Mouse (Mus musculus): Measurements from ENCODE around the gene Map3k3. TPM values are rescaled to one million over a fixed set of nuclear protein-coding genes. Genes with fewer than 3 reads are reported as not detected.
"Not testable (repeated sequence)": the region's sequence is repeated elsewhere in the genome, so short reads cannot be mapped to it uniquely, and the experiment has no call there.

Map3k3 gene
- polyA plus RNA-seq, 1 experiment from 2014 or later = 20.7 TPM

DNA sequence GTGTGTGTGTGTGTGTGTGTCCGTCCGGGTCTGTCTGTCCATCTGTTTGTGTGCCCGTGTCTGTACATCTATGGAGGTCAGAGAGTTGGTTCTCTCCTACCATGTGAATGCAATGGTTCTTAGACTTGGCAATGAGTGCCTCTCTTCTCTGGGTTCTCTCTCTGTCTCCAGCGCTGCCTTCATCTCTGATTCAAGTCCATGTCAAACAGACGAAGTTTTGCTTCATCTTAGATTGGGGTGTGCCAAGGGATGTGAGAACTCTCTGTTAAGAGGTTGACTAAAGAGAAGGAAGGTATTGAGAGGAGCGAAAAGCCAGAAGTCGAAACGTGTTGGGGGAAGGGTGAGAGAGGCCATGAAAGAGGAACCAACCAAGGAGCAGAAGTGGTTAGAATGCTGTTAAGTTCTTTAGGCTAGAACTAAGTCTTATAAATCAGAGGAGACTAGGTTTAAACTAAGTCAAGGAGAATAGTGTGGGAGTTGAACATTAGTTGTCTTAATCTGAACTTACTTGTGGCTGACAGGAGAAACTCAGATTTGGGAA, 21.7 kb downstream of the Map3k3 start:
- Histone ChIP-seq H3K27ac (ENCODE audit: low read length) (no peak overlapping the region), H3K4me2 (replicated peaks; ENCODE audit: low read depth, low read length) (no peak overlapping the region), H3K36me3 (ENCODE audit: control insufficient read depth, insufficient read depth, low read length) (peaks cover 2% of the 10 kb centered on the region; the same call in 1 of the 2 replicates), H3K4me3 (ENCODE audit: low read depth, low read length) (no peak overlapping the region), H3K9me3 (ENCODE audit: control insufficient read depth, low read depth, low read length) (no peaks in the 10 kb centered on the region), H3K27me3 (ENCODE audit: control insufficient read depth, insufficient read depth, low read length) (no peaks in the 10 kb centered on the region), H3K4me1 (ENCODE audit: control insufficient read depth, insufficient read depth, low read length) (no peaks in the 10 kb centered on the region), H3K9ac (replicated peaks; ENCODE audit: low read depth, low read length) (no peak overlapping the region)
- WGBS = 77% methylated on average over 8 of the region's 8 CpGs
- ATAC-seq (ENCODE audit: insufficient number of reproducible peaks, insufficient read depth, low FRiP score, low read depth) = no peak

DNA sequence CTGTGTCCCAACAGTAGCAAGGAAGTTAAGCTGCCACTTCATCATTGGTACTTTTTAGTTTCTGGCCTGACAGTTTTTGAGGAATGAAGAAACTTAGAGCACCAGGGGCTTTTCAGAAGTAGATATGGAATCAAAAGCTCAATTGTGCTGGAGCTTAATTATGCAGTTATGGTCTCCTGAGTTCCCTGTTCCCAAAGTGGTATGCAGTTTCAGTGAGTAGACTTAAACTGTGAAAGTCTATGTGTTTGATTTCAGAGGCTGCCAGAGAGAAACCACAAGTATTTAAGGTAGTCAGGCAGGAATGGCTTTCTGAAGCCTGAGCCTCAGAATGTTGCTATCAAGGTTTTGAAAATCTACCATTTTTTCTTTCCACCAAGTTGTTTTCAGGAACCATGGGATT, 27.3 kb downstream of the Map3k3 start:
- ATAC-seq (ENCODE audit: insufficient number of reproducible peaks, insufficient read depth, low FRiP score, low read depth) = no peak
- H3K27me3 ChIP-seq (ENCODE audit: control insufficient read depth, insufficient read depth, low read length) = no peaks in the 10 kb centered on the region
- H3K9me3 ChIP-seq (ENCODE audit: control insufficient read depth, low read depth, low read length) = no peaks in the 10 kb centered on the region
- H3K9ac ChIP-seq (replicated peaks; ENCODE audit: low read depth, low read length) = no peak overlapping the region
- H3K36me3 ChIP-seq (ENCODE audit: control insufficient read depth, insufficient read depth, low read length) = peaks cover 21% of the 10 kb centered on the region
- H3K27ac ChIP-seq (ENCODE audit: low read length) = no peak overlapping the region
- no peak overlapping the region for H3K4me3 ChIP-seq (ENCODE audit: low read depth, low read length)
- H3K4me2 ChIP-seq (replicated peaks; ENCODE audit: low read depth, low read length) = no peak overlapping the region
- H3K4me1 ChIP-seq (ENCODE audit: control insufficient read depth, insufficient read depth, low read length) = no peaks in the 10 kb centered on the region

DNA sequence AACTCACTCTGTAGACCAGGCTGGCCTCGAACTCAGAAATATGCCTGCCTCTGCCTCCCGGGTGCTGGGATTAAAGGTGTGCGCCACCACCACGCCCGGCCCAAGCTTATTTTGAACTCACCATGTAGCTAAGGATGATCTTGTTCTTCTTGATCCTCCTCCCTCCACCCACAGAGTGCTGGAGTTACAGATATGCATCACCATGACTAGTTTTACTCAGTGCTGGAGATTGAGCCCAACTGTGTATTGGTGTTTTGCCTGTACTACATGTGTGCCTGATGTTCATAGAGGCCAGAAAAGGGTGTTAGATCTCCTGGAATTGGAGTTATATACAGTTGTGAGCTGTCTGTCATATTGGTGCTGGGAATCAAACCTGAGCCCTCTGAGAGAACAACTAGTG, 37.8 kb downstream of the Map3k3 start:
- no peak overlapping the region for H3K4me3 ChIP-seq (ENCODE audit: low read depth, low read length)
- peaks cover 32% of the 10 kb centered on the region for H3K36me3 ChIP-seq (ENCODE audit: control insufficient read depth, insufficient read depth, low read length)
- ATAC-seq (ENCODE audit: insufficient number of reproducible peaks, insufficient read depth, low FRiP score, low read depth) = no peak
- no peak overlapping the region for H3K9ac ChIP-seq (replicated peaks; ENCODE audit: low read depth, low read length)
- no peaks in the 10 kb centered on the region for H3K4me1 ChIP-seq (ENCODE audit: control insufficient read depth, insufficient read depth, low read length)
- WGBS = 95% methylated on average over 5 of the region's 5 CpGs
- H3K27me3 ChIP-seq (ENCODE audit: control insufficient read depth, insufficient read depth, low read length) = no peaks in the 10 kb centered on the region
- no peaks in the 10 kb centered on the region for H3K9me3 ChIP-seq (ENCODE audit: control insufficient read depth, low read depth, low read length)
- H3K4me2 ChIP-seq (replicated peaks; ENCODE audit: low read depth, low read length) = no peak overlapping the region
- H3K27ac ChIP-seq (ENCODE audit: low read length) = no peak overlapping the region

DNA sequence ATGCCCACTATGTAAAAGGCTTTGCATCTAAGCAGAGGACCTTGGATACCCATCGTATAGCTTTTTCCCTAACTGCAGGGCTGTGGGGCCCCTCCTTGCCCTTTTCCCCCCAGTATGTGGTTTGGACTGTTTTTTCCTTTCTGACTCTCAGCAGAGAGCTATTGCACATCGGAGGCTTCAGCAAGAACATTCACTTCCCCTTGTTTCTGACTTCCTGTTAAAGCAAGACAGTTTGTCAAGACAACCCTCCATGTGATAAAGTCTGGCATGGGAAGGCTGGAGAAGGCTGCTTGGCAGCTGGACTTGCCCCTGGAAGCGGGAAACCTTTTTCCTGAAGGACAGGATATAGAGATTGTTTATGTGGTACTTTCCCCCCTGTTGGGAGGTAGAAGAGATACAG, 38.3 kb downstream of the Map3k3 start:
- Histone ChIP-seq H3K4me3 (ENCODE audit: low read depth, low read length) (no peak overlapping the region), H3K4me2 (replicated peaks; ENCODE audit: low read depth, low read length) (no peak overlapping the region), H3K27me3 (ENCODE audit: control insufficient read depth, insufficient read depth, low read length) (no peaks in the 10 kb centered on the region), H3K9ac (replicated peaks; ENCODE audit: low read depth, low read length) (no peak overlapping the region), H3K27ac (ENCODE audit: low read length) (no peak overlapping the region), H3K4me1 (ENCODE audit: control insufficient read depth, insufficient read depth, low read length) (no peaks in the 10 kb centered on the region), H3K36me3 (ENCODE audit: control insufficient read depth, insufficient read depth, low read length) (peaks cover 28% of the 10 kb centered on the region), H3K9me3 (ENCODE audit: control insufficient read depth, low read depth, low read length) (no peaks in the 10 kb centered on the region)
- 80% methylated on average over 3 of the region's 3 CpGs for WGBS
- no peak for ATAC-seq (ENCODE audit: insufficient number of reproducible peaks, insufficient read depth, low FRiP score, low read depth)

DNA sequence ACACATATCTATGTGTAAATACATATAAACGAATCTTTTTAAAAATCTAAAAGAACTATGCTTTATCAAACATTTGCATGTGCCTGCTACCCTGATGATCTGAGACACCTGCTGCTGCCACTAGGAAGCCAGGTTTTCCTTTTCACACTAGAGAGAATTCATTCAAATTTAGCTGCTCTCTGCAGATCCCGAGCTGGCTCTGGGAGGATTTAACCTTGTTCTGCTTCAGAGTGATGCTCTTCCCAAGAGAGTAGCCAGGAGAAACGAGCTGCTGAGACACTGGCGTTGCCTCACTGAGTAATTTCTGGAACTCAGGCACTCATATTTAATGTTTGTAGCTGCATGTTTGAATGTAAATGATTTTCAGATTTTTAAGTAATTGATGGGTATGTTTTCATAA, 40.4 kb downstream of the Map3k3 start:
- WGBS = 63% methylated on average over 4 of the region's 4 CpGs

DNA sequence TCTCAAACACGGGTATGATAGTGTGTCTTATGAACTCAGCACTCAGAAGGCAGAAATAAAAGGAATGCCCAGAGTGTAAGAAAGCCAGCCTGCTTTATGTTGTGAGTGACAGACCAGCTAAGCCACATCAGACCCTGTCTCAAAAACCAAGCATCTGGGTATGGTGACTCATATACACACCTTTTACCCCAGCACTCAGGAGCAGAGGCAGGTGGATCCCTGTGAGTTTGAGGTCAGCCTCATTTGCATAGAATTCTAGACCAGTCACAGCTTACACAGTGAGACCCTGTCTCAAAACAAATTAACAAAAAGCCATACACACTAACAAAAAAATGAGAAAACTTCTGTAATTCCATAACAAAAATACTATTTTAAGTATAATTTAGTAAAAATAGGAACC, 41.4 kb downstream of the Map3k3 start:
- H3K36me3 ChIP-seq (ENCODE audit: control insufficient read depth, insufficient read depth, low read length) = peaks cover 30% of the 10 kb centered on the region
- H3K4me1 ChIP-seq (ENCODE audit: control insufficient read depth, insufficient read depth, low read length) = no peaks in the 10 kb centered on the region
- 62% methylated on average over 1 of the region's 1 CpGs for WGBS
- H3K9me3 ChIP-seq (ENCODE audit: control insufficient read depth, low read depth, low read length) = no peaks in the 10 kb centered on the region
- H3K9ac ChIP-seq (replicated peaks; ENCODE audit: low read depth, low read length) = no peak overlapping the region
- no peak for ATAC-seq (ENCODE audit: insufficient number of reproducible peaks, insufficient read depth, low FRiP score, low read depth)
- no peaks in the 10 kb centered on the region for H3K27me3 ChIP-seq (ENCODE audit: control insufficient read depth, insufficient read depth, low read length)
- no peak overlapping the region for H3K4me2 ChIP-seq (replicated peaks; ENCODE audit: low read depth, low read length)
- no peak overlapping the region for H3K4me3 ChIP-seq (ENCODE audit: low read depth, low read length)
- H3K27ac ChIP-seq (ENCODE audit: low read length) = no peak overlapping the region

More for the DNA sequence above, 40.4 kb downstream of the Map3k3 start:
- H3K9me3 ChIP-seq (ENCODE audit: control insufficient read depth, low read depth, low read length) = no peaks in the 10 kb centered on the region
- H3K4me2 ChIP-seq (replicated peaks; ENCODE audit: low read depth, low read length) = no peak overlapping the region
- peaks cover 27% of the 10 kb centered on the region for H3K36me3 ChIP-seq (ENCODE audit: control insufficient read depth, insufficient read depth, low read length)
- H3K27ac ChIP-seq (ENCODE audit: low read length) = no peak overlapping the region
- no peak for ATAC-seq (ENCODE audit: insufficient number of reproducible peaks, insufficient read depth, low FRiP score, low read depth)
- no peaks in the 10 kb centered on the region for H3K4me1 ChIP-seq (ENCODE audit: control insufficient read depth, insufficient read depth, low read length)
- H3K9ac ChIP-seq (replicated peaks; ENCODE audit: low read depth, low read length) = no peak overlapping the region
- no peak overlapping the region for H3K4me3 ChIP-seq (ENCODE audit: low read depth, low read length)
- no peaks in the 10 kb centered on the region for H3K27me3 ChIP-seq (ENCODE audit: control insufficient read depth, insufficient read depth, low read length)

DNA sequence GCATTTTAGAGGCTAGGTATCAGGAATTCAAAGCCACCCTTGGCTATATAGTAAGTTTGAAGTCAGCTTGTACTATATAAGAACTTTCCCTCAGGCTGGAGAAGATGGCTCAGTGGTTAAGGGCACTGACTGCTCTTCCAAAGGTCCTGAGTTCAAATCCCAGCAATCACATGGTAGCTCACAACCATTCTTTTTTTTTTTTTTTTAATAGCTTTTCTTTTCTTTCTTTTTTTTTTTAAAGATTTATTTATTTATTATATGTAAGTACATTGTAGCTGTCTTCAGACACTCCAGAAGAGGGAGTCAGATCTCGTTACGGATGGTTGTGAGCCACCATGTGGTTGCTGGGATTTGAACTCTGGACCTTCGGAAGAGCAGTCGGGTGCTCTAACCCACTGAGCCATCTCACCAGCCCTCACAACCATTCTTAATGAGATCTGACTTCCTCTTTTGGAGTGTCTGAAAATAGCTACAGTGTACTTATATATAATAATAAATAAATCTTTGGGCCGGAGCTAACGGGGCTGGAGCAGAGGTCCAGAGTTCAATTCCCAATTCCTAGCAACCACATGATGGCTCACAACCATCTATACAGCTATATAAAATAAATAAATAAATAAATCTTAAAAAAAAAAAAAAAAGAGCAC, 42.4 kb downstream of the Map3k3 start:
- not testable (repeated sequence) for H3K27ac ChIP-seq (ENCODE audit: low read length); ATAC-seq (ENCODE audit: insufficient number of reproducible peaks, insufficient read depth, low FRiP score, low read depth); H3K4me3 ChIP-seq (ENCODE audit: low read depth, low read length); H3K9me3 ChIP-seq (ENCODE audit: control insufficient read depth, low read depth, low read length); H3K9ac ChIP-seq (replicated peaks; ENCODE audit: low read depth, low read length); H3K4me1 ChIP-seq (ENCODE audit: control insufficient read depth, insufficient read depth, low read length); H3K27me3 ChIP-seq (ENCODE audit: control insufficient read depth, insufficient read depth, low read length); H3K4me2 ChIP-seq (replicated peaks; ENCODE audit: low read depth, low read length)
- peaks cover 30% of the 10 kb centered on the region for H3K36me3 ChIP-seq (ENCODE audit: control insufficient read depth, insufficient read depth, low read length)
- 88% methylated on average over 4 of the region's 6 CpGs for WGBS

DNA sequence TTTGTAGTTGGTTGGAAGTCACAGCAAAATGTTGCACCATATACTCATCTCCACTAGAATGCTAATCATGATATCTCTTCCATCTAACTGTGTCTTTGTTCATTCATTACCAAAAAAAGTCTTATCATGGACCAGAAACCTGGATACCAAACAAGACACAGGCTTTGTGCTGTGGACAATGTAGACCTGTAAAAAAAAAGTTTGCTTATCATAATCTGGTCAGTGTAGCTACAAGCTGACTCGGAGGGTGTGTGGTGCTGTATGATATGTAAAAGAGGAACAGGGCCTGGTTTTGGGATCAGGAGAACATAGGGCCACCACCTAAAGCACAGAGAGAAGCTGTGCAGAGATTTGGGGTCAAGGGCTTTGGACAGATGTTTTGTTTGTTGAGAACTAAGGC, 45.1 kb downstream of the Map3k3 start:
- no peak overlapping the region for H3K4me3 ChIP-seq (ENCODE audit: low read depth, low read length)
- 86% methylated on average over 1 of the region's 1 CpGs for WGBS
- H3K4me1 ChIP-seq (ENCODE audit: control insufficient read depth, insufficient read depth, low read length) = no peaks in the 10 kb centered on the region
- H3K4me2 ChIP-seq (replicated peaks; ENCODE audit: low read depth, low read length) = no peak overlapping the region
- peaks cover 18% of the 10 kb centered on the region for H3K36me3 ChIP-seq (ENCODE audit: control insufficient read depth, insufficient read depth, low read length)
- H3K27me3 ChIP-seq (ENCODE audit: control insufficient read depth, insufficient read depth, low read length) = no peaks in the 10 kb centered on the region
- no peak overlapping the region for H3K27ac ChIP-seq (ENCODE audit: low read length)
- no peaks in the 10 kb centered on the region for H3K9me3 ChIP-seq (ENCODE audit: control insufficient read depth, low read depth, low read length)
- ATAC-seq (ENCODE audit: insufficient number of reproducible peaks, insufficient read depth, low FRiP score, low read depth) = no peak
- H3K9ac ChIP-seq (replicated peaks; ENCODE audit: low read depth, low read length) = no peak overlapping the region

DNA sequence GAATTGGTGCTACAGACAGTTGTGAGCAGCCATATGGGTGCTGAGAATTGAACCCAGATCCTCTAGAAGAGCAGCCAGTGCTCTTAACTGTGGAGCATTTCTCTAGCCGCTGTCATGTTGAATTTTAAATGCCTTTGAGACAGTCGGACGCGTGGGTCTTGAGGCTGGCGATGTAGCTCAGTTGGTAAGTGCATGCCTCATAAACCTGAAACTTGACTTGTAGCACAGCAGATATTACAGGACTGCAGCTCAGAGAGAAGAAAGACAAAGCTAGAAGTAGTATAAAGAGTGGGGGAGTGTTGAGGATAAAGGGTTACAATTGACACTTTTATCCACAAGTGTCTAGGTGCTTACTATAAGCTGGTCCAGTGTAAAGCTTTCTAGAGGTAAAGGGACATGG, 48.1 kb downstream of the Map3k3 start:
- no peak for ATAC-seq (ENCODE audit: insufficient number of reproducible peaks, insufficient read depth, low FRiP score, low read depth)
- no peak overlapping the region for H3K27ac ChIP-seq (ENCODE audit: low read length)
- H3K9ac ChIP-seq (replicated peaks; ENCODE audit: low read depth, low read length) = no peak overlapping the region
- no peaks in the 10 kb centered on the region for H3K4me1 ChIP-seq (ENCODE audit: control insufficient read depth, insufficient read depth, low read length)
- WGBS = 93% methylated on average over 5 of the region's 5 CpGs
- peaks cover 15% of the 10 kb centered on the region for H3K36me3 ChIP-seq (ENCODE audit: control insufficient read depth, insufficient read depth, low read length)
- H3K27me3 ChIP-seq (ENCODE audit: control insufficient read depth, insufficient read depth, low read length) = no peaks in the 10 kb centered on the region
- no peak overlapping the region for H3K4me3 ChIP-seq (ENCODE audit: low read depth, low read length)
- no peaks in the 10 kb centered on the region for H3K9me3 ChIP-seq (ENCODE audit: control insufficient read depth, low read depth, low read length)
- no peak overlapping the region for H3K4me2 ChIP-seq (replicated peaks; ENCODE audit: low read depth, low read length)
